Mouse (Mus musculus) 3134 (cell line): ENCODE results near the gene Secisbp2l.

Source experiments
- DNase-seq: peaks from one replicate; pipeline ENCODE4 v3.0.0-alpha.2; 2011; ENCODE audit warnings: low spot score; ENCODE audit not compliant: insufficient read length; ENCODE audit errors: extremely low read depth

The Secisbp2l gene

DNA sequence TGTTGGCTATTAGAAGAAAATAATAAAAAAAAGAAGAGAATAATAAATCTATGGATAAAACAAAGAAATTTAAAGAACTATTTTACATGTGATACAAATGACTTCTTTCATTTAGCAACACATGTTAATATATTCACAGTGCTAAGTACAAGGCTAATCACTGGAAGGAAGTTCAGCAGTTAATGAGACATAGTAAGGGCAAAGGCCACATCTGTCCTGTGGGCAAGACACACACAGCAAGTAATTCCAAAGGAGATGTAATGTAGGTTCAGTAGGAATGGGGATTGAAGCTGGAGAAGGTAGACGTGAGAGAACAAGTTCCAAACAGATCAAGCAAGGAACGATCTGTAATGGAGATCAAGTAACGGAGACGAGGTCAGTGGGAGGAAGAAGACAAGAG is 1.7 kb upstream of the Secisbp2l start:
- DNase-seq: no peak

DNA sequence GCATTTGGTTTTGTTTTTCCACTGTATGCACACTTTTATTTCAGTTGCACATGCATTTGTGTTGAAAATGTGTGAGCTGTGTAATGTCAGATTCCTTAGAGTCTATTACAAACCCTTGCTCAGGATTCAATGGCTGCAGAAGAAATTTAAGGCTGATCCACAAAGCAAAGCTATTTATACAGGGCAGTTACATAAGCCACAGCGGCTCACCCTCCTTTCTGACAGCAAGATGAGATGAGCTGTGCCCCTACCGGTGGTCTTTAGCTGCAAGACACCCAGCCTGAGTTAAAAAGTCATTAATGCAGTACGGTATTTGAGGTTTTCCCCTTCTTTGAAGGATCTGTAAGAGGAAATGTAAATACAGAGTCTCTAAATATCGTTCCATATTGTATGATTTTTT is 1.2 kb upstream of the Secisbp2l start:
- DNase-seq: no peak

DNA sequence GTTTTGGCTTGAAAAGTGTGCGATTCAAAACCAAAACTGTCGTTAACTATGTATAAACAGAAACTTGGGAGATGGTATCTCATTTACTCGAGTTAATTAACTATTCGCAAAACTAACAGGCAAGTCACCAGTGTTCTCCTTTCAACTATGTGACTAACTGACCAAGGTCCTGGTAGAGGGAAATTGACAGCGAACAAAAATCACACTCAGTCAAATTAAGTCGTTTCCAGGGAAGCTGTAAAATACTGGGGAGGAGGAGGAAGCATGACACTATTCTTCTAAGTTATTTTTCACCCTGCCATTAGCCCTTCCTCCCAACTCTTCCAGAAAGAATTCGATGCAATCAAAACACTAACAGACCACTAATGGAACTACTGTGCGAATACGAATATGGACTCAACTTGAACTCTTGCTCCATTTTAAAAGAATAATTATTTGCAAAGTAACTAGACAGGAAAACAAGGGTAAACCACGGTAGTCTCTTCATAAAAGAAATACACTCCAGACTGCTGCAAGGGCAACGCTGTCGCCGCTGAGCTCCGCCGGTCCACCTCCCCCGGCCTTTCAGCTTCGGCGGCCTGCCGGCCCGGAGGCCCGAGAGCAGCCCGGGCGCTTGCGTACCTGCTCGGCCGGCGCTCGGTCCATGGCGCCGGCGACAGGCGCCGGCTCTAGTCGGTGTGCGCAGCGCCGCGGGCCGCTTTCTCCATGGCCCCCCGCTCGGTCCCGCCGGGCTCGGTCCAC is 522 bp downstream of the Secisbp2l start:
- DNase-seq: no peak

DNA sequence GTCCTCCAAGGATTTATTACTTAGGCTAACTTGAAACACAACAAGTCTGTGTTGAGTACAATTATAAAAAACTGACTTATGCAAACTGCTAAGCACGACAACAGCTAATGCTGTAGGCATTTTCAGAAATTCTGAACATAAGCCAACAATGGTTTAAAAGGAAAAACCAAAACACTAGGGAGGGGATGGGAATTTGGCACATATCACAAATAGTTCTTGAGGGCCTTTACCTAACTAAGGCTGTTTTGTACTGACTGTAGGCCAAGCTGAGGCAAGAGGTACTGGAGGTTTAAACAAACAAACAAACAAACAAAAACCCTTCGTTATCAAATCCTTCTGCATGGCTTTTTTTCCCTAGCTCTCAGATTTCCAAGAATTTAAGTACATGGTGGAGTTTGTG is 1.7 kb downstream of the Secisbp2l start:
- DNase-seq: no peak

DNA sequence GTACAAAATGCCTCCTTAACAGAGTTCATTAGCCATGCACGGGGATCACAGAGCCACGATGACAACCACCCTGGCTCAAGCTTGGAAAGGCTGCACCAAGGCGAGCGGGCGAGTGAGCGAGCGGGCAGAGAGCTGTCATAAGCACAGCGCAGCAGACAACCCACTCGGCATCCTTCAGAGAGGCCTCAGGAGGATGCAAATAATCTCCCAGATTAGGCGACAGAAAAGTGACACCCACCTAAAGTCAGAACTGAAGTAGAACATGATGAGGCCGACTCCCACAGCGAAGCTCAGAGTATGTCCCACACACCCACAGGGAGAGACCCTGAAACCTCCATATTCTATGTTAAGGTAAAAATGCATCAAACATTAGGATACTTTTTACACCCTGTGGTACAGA is 4.3 kb downstream of the Secisbp2l start:
- DNase-seq: no peak

DNA sequence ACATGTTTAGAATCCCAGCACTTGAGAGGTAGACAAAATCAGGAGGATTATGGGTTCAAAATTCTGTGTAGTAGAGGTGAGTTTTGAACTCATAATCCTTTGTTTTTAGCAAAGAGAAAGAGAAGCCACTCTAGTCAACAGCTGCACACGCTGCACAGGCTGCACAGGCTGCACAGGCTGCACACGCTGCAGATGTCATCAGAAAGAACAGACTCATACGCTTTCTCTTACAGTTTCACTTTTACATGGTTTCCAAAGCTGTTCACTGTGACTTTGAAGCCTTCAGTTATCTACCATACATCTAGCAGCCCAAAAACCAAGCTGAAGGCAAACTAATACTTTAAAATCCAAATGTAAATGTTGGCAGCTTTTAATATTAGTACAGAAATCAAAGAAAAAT is 5.7 kb downstream of the Secisbp2l start:
- no peak for DNase-seq

DNA sequence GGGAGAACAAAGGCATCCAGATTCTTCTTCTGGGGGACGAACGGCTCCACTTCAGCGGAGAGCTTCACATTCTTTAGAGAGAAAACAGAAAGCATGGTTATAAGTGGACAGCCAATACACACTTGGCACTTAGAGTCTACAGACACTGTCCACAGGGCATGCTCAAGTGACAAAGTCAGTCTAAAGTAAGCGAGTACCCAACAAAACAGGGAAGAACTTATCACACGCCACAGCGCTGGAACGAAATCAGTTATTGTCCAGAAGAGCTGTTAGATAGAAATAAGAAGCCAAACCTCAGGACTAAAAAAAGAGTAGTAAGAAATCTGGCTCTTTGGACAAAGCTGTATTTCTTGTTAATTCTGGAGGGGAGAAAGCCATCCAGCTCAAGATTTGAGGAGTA is 7.0 kb downstream of the Secisbp2l start:
- DNase-seq: no peak

DNA sequence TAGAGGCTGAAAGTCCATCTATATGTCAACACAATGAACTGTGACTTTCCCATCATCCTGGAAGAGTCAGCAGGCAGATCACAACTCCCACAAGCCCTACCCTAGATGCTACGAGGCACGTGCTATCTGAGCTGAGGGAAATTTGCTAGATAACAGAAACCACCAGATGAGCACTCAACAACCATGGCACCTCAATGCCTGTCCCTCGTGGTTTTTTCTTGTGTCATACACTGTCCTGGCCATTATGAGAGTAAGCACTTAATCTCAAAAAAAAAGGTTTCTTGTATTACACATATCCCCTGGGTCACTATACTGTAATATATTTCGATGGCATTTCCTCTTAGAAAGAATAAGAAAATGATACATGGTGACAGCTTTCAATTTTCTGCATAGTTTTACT is 7.8 kb downstream of the Secisbp2l start:
- no peak for DNase-seq

DNA sequence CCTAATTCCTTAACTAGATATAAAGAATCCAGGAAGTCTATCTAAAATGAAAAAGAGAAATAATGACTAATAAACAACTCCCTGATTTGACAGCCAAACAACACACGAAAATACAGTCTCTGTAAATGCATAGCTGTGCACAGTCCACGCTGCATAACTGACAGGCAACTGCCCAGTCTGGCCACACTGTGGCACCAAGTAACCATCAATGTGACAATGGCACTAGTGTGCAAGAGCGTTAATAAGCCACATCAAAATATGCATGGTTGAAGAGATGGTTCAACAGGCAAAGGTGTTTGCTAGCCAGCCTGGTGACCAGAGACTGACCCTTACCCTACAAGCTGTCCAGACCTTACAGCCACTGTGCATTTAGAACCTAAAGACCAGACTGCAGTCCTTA is 17.6 kb downstream of the Secisbp2l start:
- DNase-seq: no peak

DNA sequence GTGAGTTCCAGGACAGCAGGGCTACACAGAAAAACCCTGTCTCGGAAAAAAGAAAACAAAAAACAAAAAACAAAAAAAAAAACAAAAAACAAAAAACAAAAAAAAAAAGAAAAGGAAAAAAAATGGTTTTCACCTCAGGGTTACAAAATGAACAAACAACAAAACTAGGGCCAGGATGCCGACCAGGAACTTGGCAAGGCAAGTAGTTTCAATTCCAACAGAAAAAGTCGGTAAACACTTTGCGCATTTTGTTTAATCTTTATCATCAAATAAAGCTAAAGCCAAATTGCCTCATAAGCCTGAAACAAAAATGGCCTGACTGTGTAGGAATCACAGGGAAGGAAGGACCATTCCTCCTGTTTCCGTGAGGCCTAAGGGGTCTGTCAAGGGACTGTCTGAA is 18.1 kb downstream of the Secisbp2l start:
- no peak for DNase-seq

DNA sequence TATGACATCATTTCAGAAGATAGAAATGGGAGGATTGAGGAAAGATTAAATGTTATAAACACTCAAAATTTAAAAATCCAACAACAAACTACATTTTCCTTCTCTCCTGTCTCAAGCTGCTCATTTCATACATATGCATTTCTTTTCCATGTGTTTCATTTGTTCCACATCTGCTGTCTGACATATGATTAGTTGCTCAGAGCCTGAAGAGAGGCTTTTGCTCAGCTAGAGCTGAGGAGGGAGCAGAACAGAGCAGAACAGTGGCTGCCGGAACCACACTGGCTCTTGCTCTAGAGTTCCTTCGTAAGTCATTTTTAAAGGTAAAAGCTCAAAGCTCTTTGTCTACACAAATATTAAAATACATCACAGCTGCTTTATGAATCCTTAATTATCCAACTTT is 33.3 kb downstream of the Secisbp2l start:
- no peak for DNase-seq

DNA sequence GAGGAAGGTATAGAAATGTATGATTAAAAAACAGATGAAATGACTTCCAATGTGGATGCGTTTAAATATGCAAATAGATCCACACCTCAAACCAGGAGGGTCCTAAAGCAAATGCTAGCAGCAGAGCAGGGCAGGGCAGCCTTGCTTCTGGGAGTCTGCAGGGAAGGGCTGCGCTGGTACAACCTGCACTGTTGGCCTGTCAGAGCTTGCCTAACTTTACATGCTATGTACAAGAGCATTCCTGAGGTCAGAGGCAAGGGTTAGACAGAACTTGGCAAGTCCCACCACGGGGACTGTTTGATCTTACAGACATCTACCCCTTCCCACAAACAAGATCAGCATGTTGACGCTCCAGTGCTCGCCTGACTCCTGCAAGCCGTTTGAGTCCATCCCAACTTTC is 43.3 kb downstream of the Secisbp2l start:
- DNase-seq: no peak

DNA sequence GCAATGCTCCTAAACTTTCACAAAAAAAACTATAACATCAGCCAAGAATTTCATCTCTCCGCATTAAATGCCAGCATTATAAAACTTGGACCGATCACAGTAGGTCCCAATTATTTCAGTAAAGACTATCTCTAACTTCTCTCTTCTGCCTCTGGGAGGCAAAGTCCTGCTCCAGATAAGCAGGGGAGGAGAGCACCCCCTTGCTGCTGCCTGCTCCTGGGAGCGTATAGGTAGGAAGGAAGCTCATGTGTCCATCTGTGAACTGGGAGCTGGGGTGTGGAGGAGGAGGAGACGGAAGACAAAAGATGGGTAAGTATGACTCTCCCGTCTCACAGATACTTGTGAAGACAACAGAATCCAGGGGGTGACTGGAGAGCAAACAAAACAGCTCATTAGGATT is 44.0 kb downstream of the Secisbp2l start:
- no peak for DNase-seq

DNA sequence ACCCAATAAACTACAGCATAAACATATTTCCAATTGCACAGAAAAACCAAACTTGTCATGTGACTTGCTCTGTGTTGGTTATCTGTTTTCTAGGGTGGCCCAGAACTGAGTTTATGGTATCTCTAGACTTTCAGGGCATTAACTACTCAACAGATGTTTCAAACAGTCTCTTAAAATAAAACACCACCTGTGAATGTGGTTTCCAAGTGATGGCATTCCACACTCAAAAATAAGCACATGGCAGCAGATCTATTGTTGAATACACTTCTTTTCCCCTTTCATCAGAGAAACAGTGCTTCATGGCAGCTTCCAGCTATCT is 46.7 kb downstream of the Secisbp2l start:
- no peak for DNase-seq

DNA sequence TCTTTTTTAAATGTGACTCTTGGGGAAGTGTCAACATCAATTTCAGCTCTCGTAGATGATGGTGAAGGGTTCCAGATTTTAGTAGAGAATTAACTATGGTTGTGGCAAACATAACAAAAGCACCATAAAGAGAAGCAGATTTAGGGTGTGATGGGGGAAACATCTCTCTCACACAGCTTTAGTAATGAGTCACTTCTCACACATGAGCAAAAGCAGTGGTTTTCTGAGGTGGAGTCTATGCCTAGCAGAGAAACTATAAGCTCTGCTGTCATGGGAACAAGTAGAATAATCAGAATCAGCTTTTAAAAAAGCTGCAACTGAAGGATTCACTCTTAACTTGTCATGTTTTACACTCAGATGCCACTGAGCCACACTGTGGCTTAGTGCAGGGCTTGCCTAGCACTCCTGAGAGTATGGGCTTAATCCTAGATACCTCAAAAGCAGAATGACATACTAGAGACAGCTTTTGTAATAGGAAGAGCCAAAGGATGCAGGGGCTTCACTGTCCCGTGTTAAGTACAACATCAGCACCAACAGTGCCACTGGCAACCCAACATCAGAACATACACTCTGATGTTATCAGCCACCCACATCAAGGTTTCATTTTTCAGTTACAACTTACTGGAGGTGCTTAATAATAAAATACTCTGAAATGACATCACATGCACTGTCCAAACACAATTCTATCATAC is 47.2 kb downstream of the Secisbp2l start:
- no peak for DNase-seq

DNA sequence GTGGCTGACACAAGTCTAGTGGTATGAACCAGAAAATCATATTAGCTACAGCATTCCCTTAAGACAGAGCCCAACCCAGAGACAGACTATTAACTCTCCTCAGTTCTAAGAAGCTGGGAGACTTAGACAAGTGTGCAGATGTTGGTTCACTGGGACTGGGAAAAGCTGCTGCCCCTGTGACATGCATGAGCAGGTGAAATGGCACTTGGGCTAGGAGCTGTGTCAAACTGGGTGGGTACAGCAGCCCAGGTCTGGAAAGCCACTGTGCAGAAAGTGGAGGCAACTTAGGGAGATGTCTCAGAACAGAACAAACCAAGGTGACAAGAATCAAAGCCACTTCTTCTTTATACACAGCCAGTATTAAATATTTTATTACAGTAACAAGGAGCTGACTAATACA is 47.9 kb downstream of the Secisbp2l start:
- no peak for DNase-seq

DNA sequence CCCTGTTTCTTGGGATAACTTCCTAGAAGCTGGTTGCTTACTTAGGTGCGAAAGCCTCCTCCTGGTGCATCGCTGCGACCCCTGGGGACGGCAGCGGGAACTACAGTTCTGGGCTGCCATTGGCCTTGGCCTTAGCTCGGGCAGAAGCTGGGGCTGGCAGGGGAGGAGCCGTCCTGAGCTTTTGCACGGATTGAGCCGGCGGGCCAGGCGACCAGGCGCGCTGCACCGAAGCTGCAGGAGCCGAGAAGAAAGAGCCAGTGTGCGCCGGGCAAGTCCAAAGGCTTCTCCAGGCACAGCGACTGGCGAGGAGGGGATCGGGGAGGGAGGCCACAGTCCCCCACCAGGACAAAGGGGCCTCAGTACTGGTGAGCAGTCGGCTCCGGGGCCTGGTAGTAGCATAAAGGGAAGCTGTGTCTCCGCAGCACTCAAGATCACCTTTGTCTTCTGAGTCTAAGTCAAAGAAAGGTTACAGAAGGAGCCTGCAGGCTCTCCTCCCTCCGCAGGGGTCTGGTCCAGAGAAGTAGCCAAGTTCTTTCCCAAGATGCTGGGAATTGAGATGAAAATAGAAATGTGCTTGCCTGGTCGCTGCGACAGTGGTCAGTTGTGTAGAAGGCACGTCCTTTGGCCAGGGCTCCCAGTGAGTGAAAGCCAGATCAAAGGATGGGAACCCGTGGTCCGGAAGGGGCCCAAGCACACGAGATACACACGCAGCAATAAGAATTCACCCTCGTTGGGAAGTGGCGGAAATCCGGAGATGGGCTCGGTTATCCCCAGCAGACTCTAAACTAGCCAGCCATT is 50.7 kb downstream of the Secisbp2l start:
- DNase-seq: peak; percentile 91

DNA sequence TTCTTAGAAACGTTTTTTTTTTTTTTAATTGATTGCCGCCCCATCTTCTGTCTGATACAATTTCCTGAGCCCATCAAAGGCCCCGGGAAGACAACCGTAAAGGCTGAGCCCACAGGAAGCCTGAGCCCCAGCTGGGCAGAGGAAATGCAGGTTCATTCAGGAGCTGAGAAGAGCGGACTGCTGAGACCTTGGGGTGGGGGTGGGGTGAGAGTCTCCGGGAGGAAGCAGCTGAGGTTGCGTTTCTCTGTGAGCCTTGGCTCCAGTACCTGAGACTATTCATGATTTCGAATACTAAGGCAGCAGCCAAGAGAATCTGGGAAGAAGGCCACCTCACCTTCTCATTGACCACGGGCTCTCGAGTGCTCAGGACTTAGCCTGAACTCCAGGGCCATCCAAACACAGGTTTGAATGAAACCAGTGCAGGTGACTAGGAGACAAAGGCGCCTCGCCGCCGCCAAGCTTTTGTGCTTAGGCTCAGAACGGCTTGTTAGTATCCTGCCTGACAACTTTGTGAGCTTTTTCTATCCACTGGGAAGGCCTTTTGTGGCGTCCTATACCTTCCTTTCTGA is 58.0 kb downstream of the Secisbp2l start:
- DNase-seq: peak; percentile 39

DNA sequence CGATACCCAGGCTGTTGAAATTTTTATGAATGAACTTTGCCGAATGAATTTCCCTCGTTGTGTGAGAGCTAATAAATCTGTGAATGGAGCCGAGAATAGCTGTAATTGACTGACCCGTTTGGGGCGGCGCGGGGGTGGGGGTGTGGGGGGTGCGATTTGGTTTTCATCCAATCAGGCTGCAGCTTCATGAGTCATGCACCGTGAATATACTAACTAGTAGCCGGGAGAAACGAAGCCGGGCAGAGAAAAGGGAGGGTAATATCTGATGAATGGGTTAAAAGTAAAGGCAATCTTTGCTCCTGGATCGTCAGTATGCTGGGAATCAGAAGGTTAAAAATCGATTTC is 58.6 kb downstream of the Secisbp2l start, which contains the start of gene Shc4:
Gene Shc4 (minus strand): TSS at position 63 of the 345 bp plus-strand sequence.
- DNase-seq: peak; percentile 73

DNA sequence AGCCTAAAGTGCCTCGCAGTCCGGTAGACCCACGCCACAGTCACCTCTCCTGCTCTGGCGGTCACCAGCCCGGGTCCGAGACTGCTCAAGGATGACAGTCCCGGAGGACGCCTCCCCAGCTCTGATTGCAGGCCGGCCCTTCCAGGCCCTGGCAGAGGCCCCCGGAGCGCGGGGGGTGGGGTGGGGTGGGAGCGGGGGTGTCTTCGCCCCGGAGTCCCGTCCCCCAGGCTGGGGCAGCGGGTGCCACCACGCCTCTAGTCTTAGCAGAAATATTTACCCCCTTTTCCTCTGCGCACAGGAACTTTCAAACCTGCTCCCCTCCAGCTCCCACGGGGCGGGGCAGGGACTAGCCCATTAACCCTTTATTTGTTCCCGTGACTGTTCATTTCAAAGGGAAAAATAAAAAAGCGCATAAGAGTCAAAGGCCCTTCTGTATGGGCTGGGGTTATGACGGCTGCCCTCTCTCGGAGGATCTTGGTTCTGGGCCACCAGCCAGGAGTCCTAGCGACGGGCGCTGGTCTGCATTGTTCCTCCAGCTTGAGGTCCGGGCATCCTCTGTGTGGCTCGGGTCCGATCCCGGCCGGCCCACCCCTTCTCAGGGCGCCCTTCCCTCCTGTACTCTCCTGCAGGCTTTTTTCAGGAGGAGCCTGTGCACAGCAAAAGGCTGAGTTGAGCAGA is 59.1 kb downstream of the Secisbp2l start:
- DNase-seq: no peak

DNA sequence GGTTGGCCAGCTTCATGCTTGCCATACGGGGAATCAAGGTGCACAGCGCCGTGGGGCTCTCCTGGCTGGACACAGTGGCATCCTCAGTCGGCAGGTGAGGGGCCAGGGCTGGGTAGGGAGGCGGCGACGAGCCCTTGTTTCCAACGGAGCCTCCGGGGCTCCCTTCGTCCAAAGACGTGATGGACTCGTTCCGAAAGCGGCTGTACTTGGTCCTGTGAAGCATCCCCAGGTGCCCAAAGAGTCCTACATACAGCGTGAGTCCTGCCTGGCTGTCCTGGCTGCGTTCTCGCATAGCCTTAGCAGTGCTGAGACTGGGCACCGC is 59.6 kb downstream of the Secisbp2l start:
- DNase-seq: peak; percentile 13
